Mouse (Mus musculus) ZHBTc4 (cell line): Measurements from ENCODE around the gene Synpo2.

Source experiments
- DNase-seq: peaks from one replicate; pipeline ENCODE4 v3.0.0-alpha.2; 2011; ENCODE audit warnings: low read depth, low spot score

The Synpo2 gene

DNA sequence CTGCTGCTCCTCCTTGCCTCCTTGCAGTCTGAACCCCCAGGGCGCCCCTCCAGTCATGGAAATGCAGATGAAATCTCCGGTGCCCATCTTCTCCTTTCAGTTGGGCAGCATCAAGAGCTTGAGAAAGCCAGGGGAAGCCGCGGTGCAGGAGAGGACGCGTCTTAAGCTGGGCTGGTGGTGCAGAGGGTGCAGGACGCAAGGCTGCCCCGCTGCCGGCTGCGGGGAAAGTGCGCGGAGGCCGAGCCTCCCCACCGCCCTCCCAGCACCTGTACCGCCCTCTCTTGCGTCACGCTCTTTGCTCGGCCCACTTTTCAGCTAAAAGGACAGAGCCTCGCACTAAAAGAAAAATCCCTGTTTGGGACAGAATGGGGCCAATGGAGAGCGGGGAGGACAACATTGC is at the start of gene Synpo2:
TSS of gene Synpo2 (minus strand) at position 229 of the 400 bp plus-strand sequence.
- DNase-seq = peak; percentile 74

DNA sequence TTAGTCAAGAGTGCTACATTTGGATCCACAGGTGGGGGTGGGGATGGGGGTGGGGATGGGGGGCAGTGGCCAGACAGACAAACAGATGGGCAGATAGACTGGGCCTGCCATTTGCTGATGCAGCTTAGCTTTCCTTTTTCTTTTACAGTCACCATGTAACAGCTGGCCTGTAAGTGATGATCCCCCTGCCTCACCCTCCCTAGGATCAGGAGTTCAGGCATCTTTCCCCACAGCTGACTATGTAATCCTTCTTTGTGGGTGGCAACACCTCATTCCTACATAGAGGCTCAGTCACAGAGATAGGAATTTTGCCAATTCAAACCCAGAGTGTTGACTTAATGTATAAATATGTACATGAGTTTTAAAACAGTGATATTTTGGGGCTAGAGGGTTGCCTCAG is 49.7 kb upstream of the Synpo2 start:
- no peak for DNase-seq

DNA sequence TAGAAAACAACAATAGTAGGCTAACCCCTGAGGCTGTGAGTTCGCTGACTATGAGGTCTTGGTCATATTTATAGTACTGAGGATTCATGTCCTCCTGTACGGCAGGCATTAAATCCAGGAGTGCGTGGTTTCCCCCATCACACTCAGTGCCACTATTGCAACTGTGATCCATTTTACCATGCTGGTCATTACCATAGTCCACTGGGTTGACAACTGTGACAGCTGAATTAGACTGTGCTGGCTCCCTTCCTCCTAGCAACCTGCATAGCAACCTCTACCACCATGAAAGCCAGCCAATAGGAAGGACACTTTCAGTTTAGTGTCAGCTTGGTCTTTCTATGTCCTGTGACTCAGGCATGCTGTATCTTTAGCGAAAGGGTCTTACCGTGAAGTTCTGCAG is 48.3 kb upstream of the Synpo2 start:
- DNase-seq = no peak

DNA sequence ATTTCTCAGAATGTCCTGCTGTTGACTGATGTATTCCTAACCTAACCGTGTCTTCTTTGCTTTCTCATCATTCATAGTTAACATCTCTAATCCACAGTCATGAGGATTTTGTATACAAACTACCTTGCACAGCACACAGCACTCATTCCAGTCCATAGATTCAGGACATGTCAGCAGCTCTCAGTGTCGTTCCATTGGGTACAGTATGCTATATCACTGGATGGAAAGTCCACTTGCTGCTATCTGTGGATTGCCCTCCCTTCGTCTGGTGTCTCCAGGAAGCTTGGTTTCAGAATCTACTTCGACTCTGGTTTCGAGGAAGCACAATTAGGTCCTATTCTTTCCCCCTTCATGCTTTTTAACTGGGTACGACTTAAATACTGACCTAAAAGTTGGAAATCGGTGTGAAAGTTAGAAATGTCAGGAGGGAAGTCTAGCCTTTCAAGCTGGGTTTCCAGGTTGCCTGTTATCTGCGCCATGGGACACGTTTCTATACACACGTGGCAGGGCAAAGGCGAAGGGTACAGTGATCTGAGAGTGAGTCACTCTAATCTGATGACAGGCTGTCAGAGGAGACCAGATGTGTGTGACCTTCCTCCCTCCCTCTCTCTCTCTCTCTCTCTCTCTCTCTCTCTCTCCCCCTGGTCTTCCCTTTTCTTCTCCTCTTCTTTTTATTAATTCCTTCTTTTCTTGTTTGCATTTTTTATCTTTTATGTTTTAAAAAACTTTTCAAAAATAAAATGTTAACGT is 47.1 kb upstream of the Synpo2 start:
- DNase-seq = no peak

DNA sequence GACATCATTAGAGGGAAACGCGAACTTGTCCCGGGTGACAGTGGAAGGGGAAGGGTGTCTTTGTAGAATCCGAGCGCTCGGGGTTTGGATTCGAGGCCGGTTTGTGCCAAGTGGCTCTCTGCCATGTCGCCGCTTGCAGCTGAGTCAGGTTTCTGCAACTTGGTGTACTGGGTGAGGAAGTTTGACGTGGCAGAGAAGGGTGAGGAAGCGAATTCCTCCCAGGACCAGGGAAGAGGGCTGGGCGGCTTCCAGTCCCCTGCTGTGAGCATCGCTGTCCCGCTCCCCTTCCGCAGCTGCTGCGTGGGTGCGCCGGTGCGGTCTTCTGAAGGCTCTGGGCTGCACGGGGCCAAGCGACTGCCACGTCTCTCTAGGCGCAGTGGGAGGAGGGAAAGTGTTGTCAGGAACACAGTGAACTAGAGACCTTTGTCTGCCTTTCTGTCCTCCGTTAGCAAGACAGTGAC is 31.8 kb upstream of the Synpo2 start:
- peak; percentile 80 for DNase-seq

DNA sequence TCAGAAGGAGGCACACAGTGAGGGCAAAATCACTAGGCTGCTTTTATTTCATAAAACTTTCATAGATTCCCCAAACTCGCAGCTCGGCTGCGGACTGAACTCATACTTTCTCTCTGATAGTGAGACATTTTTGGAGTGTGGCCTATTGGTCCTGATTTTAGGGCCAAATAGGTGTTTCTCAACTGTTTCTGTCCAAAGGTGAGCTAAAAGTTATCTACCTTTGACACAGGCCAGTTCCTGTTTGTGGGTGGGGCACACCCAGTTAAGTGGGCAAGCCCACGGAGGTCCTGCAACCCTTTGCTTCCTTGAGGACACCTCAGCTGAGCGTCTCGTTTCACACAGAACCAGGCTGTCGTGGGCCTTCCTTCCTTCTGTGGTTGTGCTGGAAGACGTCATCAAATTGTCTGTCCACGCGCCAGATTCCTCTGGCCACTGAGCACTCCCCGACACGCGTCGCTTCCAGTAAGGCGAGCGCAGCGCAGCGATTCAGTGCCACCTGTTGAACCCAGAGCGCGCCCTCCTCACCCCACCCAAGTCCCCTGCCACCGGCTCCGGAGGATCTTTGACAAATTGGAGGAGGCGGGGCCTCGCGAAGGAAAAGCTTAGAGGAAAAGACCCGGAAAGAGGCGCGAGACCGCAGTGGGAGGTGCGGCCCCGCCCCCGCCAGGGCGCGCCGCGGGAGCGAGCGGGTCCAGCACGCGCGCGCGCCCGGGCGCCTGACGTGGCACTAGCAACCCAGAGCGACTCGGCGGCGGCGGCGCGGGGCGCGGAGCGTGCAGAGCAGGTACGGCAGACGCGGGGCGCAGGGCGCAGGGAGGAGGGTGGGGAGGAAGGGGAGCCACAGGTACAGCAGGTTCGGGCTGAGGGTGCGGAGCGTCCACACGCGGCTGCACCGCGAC is 31.1 kb upstream of the Synpo2 start, which contains the start of gene Sec24d:
TSS of gene Sec24d (plus strand) at position 703 of the 899 bp plus-strand sequence.
- peak; percentile 94 for DNase-seq

DNA sequence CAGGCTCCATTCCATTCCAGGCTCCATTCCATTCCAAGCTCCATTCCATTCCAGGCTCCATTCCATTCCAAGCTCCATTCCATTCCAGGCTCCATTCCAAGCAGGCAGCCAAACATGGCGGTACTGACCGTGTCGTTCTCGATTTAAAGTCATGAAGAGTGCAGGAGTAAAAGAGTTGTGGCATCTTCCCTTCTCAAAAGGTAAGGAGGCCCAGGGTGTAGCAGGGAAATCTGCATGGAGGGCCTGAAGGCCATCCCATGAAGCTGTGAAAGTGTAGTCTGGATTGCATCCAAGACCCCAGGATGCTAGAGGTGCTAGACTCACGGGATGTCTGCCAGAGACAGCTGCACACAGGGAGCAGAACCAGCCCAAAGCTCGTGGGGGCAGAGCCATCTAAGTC is 28.8 kb upstream of the Synpo2 start:
- peak; percentile 73 for DNase-seq

DNA sequence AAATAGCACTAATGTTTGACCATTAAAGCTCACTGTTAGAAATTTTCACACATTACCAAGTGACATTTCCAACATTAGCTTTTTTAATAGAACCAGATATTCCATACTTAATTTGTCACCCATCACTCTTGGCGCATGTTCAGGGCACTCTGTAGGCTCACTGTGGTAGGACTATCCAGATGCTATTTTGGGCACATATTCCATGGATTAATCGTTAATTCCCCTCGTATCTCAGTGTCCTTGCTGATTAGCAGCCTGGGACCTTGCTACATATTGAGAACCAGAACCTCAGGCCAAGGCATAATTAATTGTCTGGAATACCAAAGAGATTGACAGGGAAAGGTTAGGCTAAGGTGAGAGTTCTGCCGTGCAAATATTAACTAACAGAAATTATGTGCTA is 22.8 kb upstream of the Synpo2 start:
- no peak for DNase-seq

DNA sequence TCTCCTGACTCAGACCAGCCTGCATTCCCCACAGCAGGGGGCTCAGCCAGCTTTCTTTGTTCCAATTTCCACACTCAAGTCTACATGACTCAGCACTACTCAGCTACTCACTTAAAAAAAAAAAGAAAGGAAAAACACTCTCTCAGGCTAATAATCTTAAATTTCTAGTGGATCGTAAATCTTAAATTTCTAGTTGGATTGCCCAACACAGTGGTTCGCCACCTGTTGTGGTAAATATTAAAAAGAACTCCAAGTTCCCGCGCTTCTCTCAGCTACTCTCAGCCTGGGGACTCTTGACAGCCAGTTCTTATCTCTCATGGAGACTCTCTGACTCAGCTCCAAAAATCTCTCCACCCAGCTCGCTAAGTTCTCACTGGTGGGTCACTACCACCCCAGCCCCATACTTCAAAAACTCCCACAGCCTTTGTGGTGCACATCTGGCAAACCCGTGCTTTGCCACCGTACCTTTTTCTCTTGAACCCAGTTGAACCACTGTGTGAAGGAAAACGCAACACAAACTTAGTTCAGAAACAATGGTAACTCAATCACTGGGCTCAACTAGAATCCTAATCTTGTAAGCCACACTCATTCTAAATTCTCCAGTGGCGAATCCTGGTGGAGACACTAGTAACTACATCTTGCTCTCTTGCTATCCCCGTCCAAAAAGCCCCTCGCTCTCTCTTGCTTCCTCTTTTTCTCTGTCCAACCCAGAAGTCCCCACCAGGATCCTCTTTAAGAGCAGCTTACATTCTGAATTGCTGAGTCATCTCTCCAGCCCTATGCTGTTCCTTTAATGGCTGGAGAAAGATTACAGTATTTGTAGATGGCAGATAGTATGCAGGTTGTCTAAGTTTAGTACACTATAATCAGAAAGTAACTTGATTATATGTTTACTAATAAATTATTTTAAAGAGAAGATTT is 20.5 kb upstream of the Synpo2 start:
- peak; percentile 87 for DNase-seq

DNA sequence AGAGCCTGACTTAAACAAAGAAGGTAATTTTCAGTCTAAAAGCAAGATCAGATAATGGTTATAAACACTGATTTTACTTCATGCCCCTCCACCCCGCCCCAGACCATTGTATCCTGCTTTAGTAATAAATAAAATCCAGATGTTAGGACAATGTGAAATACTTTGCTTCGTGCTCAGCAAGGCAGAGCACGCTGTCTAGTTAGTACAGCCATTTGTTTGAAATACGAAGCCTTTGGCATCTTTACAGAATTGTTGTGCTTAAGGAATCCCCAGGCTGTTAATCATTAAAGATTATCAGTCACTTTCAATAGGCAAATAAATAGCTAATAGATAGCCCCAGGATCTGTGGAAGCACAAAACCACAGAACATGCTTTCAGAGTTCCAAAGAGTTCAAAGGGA is 9.7 kb upstream of the Synpo2 start:
- no peak for DNase-seq

DNA sequence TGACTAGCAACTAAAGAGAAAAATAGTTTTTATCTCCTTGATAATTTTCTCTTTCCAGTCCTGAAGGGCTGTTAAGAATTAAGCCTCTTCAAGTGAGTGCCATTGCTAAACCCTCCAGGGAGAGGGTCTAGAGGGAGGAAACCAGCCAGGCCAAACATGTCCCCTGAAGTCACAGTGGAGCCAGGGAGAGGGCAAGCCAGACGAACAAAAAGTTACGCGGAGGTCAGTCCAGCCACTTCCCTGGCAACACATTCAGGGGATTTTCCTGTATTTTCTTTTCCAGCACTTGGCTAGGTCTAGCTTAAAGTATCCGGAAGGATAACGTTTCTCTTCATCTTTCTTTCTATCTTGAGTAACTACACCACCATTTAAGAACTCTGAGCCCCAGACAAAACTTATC is 8.4 kb upstream of the Synpo2 start:
- no peak for DNase-seq

DNA sequence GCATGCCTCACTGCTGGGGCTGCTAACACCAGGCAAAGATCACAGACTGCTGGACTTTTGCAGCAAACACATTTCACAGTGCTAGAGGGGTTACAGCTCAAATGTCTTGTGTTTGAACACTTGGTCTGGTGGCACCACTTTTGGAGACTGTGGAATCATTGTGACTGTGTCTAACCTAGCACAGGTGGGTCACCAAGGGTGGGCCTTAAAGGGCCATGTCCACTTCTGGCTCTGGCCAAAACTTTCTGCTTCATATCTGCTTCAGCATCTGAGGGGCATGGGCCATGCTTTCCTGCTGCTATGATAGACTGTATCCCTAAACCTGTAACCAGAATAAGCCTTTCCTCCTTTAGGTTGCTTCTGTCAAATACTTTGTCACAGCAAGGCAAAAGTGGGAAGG is 1.5 kb upstream of the Synpo2 start:
- no peak for DNase-seq

DNA sequence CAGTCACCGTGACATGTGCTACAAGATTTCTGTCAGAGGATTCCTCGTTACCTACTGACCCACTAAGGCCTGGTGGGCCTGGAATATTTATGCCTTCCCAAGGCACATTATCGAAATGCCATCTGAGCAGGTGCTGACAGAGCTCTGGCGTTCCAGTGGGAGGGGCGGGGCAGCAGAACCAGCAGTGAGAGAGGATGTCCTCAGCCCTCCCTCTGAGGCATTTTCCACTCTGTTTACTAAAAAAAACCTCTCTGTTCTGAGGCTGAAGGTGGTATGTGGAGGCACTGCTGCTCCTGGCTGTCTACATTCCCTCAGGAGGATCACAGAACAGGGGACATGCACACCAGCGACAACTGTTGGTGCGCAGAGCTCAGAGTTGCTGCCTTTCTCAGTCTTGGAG is 1.1 kb upstream of the Synpo2 start:
- peak; percentile 12 for DNase-seq

DNA sequence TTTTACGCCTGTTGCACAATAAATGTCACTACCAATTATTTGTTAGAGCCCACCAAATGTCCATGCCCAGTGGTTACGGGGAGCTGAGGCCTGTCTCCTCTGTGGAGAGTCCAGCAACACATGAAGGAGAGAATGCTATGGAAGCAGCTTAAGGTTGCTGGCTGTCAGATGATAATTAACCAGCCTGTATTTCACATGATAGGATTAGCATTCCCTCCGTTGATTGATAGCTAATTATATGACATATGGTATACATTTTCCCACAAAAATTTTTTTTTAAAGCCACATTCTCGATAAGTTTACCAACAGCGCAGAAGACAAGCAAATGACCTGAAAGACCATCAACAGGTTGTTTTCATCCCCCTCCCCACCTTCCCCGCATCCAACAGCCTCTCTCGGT is 454 bp downstream of the Synpo2 start:
- no peak for DNase-seq

DNA sequence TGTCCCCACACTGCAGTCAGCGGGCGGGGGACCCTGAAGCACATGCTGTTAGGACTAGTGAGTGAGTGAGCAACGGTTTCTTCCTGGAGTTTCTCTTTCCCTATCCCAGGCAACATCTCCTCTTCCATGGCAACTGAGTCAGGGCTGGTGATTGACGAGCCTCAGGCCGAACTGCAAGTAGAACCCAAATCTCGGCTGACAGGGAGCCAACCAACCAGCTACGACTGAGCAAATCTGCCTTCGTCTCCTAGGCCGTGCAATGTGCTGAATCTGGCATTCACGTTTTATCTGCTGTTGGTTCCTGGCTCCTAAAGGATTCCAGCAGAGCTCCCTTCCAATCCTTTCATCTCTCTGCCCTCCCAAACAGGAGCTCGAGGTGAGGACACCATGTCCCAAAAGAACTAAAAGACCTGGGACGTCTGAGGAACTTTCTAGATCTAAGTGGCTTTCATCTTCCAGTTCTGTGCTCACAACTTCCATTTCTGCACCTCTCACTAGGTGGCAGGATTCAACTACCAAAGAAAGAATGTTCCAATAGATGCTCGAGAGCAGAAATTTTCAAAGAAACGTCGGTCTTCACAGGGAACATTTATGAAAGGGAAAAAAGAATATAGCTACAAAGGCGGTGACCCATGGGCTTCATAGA is 1.6 kb downstream of the Synpo2 start:
- peak; percentile 37 for DNase-seq

DNA sequence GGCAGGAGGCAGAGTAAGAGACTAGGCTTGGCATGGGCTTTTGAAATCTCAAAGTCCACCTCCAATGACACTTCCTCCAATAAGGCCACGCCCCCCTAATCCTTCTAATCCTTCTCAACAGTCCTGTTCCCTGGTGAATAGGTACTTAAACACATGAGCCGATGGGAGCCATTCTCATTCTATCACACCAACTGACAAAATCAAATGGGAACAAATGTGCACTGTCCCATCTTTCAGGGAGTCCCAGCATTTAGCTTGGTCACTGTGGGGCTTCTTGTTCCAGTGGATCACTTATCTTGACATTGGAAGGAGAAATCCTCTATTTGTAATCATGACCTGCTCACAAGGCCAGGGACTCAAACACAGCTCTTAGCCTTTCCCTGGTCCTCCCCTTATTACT is 4.3 kb downstream of the Synpo2 start:
- DNase-seq = no peak

DNA sequence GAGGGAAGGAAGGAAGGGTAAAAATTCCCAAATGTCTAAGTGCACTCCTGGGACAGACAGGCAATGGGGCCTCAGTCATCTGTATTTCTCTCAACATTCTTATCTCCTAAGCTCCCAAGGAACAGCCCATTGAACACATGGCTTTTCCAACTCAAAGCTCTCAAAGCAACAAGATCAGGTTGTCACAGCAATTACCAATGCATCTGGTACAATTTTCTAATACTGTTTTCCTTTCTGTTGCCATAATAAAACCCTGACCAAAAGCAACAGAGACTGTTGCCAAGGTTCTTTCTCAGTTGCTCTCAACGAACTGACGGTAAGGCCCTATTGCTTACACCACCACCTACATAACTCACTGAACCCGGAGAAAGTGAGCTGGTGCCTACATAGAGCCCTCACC is 8.7 kb downstream of the Synpo2 start:
- no peak for DNase-seq

DNA sequence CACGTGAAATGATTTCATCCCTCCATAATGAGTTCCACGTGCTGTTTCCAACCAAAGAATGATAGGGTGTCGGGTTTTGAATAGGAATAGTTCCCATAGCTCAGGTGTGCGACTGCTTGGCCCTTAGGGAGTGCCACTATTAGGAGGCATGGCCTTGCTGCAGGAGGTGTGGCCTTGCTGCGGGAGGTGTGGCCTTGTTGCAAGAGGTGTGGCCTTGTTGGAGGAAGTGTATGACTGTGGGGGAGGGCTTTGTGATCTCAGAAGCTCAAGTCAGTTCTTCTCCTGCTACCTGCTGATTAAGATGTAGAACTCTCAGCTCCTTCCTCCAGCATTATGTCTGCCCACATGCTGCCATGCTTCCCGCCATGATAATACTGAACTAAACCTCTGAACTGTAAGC is 17.3 kb downstream of the Synpo2 start:
- DNase-seq = peak; percentile 70

DNA sequence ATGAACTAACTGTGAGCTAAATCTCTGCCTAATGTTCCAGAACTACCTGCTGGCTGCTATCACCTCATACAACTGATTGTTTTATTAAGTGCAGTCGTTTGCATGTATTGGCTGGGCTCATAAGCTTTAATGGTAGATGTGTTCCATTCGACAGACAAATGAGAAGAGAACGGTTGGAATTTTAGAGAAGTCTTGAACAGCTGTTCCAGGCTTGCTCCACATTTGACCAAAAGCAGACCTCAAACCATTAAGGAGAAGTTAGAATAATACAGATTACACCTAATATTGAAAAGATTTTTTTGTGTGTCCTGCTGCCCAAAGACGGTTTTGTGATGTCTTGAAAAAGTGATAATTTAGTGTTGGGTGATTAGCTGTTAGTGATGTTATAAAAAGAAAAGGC is 27.1 kb downstream of the Synpo2 start:
- DNase-seq = no peak

DNA sequence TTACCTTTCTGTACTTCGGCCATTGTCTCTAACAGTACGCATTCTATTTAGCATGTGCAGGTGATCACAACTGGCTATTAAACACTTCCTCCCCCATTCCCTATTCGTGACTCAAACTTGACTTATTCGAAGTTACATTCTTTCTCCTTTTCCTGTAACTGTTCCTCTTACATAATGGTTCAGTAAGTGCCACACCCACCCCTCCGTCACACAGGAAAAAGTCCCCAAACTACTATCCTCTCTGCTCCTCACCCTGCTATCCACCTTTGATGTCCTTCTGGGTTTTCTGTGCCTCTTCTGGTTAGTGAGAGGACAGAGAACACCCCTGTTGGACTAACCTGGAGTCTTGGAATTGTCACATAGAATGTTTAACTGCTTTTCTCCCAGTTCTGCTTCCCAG is 28.6 kb downstream of the Synpo2 start:
- no peak for DNase-seq

DNA sequence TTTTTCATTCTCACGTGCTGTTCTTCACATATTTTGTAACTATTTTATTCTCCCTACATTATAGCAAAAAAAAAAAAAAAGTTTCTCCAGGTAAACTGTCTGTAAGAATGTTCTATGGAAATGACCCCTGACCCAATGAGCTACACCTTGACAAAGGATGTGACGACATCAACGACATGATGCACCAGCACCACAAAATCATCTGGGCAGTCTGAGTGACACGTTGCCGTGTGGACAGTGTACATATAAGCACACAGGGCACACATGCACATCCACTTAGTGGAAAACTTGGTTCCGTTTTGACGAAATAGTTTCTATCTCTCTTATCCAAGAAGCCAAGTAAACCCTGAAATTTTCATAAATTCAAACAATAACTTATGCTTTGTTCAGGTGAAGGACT is 30.5 kb downstream of the Synpo2 start:
- DNase-seq = no peak
